Mouse (Mus musculus) T-helper 2 cell (primary cell): ENCODE results near the gene Bbc3.
"Not testable (repeated sequence)": the region's sequence is repeated elsewhere in the genome, so short reads cannot be mapped to it uniquely, and the experiment has no call there.

Experiments used
- in situ Hi-C: fragments of 300-600 bp; cut with MboI, MseI; formaldehyde crosslinking; loops from one replicate; pipeline ENCODE4 v1.15.1; 2025; ENCODE audit warnings: high pct_unique_total_duplicates

The Bbc3 gene

DNA sequence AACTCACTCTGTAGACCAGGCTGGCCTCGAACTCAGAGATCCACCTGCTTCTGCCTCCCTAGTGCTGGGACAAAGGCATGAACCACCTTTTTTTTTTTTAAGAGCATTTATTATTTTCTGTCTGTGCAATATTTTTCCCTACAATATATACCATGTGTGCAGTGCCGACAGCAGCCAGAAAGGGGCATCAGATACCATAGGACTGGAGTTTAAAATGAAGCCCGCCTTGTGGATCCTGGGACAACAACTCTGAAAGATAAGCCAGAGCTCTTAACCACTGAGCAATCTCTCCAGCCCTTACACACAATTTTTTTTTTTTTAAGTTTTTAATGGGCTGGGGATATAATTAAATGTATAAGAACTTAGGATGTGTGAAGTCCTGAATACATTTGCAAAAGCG lies 13.8 kb upstream of the Bbc3 start:
- in situ Hi-C loops: loop anchor here (5.0 kb wide), 2 partner anchors 33 to 103 kb away; no protein-coding TSS in a partner anchor

DNA sequence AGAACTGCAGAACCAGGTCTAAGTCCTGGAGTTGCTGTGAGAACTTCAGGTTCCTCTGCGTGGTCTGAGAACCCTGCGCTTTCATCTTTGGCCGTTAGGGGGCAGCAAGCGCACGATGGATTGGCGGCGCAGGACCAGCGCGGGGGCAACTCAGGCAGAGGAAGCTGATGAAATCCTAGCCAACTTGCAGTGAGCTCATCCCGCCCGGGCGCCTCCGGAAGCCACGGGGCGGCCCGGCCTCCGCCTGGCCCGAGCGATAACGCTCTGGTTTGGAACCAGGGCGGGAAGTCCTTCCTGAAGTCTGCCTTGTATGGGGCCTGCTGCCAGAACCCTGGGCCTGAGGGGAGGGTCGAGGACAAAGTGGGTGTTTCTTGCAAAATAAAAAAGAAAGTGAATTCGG lies 13.4 kb upstream of the Bbc3 start:
- in situ Hi-C loops: loop anchor here (5.0 kb wide), 2 partner anchors 32 to 102 kb away; no protein-coding TSS in a partner anchor

DNA sequence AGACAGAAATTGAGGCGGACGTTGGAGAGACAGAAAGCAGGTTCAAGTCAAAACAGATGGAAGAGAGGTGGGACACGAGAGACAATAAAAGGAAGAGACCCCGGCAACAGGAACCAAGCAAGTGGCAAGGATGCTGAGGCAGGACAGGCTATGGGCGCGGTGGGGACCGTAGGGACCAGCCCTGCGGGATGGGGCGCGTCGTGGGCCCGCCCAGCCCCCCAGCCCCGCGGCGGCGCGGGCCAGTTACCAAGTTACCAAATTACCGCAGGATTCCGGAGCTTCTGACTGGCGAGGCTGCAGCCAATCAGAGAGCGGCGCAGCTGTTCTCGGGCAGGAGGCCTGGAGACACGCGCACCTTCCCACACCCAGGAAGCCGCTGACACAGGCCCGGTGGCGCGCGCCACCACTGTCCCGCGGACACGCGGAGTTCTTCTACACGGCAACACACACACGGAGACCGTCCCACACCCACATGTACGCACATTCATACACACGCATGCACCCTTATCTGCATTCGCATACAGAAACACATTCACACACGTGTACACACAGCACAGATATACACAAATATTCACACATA lies 12.8 kb upstream of the Bbc3 start:
- in situ Hi-C loops: no loop called here

DNA sequence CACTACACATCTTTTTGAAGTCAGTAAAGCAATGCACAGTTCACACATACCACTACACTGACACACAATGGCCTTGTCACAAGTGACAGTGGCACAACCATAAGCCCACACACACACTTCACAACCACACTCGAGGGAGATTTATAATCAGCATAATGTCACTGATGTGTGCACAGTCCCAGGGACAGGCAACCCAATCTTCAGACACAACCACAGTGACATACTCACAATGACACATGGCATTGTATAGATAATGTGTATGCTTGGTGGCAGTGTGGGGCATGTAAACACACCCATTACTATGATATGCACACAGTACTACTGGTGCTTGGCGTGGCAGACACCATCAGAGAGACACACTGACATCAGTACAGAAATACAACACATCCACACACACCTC lies 12.0 kb upstream of the Bbc3 start:
- in situ Hi-C loops: no loop called here

DNA sequence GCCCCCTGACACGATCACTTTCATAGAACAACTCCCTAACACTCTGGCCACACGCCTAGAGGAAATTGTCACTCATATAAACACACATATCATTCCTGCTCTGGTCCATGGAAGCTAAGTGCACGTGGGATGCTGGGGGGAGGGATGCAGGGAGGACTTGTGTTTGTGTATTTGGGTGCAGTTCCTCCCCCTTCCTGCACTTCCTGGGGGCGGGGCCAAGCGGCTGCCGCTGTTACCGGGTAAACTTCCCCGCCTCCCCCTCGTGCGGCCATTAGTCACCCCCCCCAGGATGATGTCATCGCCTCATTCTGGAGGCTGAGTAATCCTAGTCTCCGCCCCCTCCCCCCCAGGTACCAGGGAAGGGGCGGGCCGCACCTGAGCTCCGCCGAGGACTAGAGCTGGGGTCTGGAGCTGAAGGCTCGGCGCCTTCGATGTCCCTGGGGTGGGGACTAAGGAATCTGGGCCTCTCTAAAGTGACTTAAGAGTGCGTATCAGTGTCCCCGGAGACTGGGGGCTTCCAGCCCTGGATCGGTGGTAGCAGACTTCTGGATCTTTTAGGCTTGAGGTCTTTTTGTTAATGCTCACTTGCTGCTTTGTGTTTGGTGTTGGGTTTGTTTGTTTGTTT lies 11.3 kb upstream of the Bbc3 start:
- in situ Hi-C loops: no loop called here

DNA sequence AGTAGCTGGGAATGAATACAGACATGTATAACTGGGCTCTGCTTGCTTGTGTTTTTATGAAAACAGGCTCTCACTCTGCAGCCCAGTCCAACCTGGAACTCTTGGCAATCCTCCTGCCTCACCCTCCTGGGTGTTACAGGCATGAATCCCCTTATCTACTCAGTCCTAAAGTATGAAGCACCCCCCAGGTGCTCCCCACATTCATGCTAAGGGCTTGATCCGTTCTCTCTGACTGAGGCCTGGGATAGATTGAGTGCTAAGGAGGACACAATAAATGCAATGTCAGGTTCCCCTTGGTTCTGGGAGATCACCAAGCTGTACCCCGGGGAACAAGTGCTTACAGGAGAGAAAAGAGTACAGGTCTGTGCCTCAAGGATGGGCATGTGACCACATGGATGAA lies 10.6 kb upstream of the Bbc3 start:
- in situ Hi-C loops: no loop called here

DNA sequence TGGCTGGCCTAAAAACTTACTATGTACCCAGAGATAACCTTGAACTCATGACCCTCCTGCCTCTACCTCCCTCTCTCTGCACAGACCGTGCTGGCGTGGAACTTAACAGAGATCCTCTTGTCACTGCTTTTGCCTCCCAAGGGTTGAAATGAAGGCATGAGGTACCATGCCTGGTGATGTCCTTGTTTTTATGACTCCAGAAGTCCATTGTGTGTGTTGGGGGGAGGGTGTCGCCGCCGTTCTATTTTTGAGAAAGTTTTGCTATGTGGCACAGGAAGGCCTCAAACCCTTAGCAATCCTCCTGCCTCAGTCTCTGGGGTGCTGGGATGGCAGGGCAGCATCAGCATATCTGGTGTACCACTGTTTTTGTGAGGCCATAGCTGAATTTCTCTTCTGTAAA lies 9.3 kb upstream of the Bbc3 start:
- in situ Hi-C loops: no loop called here

DNA sequence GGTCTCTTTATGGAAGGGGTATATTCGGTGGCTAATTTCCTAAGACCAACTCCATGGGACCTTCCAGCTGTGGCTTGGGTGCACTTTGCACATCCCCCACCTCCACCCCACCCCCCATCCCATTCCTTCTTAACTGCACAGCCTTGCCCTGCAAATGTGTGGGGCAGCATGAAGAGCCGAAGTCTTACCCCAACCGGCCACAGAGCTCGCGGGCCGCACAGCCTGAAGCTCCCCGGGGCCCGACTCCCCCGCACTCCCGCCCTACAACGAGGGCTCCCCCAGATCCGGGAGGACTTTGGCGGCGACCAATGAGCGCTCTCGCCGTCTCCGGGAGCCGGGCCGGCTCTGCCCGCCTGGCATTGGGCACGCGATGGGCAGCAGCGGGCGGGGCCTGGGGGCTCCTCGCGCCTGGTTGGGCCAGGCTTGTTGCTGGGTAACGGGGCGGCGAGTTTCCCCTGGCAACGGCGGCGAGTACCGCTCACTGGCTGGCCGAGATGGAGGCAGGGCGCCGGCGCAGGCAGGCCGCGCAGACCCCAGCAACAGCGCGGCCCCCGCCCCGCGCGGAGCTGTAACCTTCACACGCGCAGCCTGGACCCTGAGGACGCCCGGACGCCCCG lies 8.7 kb upstream of the Bbc3 start:
- in situ Hi-C loops: no loop called here

DNA sequence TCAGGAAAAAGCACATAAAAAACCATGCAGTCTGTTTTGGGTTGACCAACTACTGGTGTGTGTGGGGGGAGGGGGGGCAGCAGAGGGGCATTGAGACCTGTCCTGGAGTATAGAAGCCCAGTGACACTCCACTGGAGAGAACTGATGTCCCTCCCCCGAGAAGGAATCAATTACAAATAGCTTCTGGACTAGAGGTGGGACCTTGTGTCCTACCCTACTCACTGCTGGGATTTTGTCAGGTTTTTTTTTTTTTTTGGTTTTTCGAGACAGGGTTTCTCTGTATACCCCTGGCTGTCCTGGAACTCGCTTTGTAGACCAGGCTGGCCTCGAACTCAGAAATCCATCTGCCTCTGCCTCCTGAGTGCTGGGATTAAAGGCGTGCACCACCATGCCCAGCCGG lies 1.1 kb upstream of the Bbc3 start:
- in situ Hi-C loops: not testable (repeated sequence)

DNA sequence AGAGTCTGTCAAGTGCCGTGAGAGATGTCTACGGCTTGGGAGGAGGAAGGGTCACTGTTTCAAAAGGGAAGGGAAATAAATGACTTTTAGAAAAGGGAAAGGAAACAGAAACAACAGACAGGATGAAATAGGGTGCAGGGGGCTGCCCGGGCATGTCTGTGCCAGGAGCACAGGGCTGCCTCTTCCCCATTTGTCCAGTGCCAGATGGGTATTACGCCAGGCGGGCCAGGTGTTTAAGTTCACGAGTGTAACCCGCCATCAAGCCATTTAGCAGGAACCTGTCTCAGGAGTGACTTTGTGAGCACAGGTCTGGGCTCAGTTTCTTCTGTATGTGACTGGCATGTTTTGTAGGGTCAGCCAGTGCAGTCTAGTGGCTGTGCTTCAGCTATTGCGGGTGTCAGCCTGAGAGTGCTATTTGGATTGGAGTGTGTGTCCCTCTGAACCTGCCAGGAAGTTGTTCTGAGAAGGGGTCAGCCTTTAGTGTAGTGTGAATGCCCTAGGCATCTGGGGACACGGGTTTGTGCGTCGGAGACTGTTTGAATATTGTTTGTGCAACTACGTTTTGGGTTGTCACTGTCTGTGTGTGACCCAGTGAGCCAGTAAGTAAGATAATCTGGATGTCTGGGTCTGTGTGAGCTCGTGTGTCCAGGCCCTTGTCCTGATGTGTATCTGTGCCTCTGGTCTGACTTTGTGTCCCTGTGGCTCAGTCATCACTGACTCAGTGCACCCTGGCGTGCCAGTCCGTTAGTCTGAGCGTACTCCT lies 543 bp downstream of the Bbc3 start:
- in situ Hi-C loops: no loop called here

DNA sequence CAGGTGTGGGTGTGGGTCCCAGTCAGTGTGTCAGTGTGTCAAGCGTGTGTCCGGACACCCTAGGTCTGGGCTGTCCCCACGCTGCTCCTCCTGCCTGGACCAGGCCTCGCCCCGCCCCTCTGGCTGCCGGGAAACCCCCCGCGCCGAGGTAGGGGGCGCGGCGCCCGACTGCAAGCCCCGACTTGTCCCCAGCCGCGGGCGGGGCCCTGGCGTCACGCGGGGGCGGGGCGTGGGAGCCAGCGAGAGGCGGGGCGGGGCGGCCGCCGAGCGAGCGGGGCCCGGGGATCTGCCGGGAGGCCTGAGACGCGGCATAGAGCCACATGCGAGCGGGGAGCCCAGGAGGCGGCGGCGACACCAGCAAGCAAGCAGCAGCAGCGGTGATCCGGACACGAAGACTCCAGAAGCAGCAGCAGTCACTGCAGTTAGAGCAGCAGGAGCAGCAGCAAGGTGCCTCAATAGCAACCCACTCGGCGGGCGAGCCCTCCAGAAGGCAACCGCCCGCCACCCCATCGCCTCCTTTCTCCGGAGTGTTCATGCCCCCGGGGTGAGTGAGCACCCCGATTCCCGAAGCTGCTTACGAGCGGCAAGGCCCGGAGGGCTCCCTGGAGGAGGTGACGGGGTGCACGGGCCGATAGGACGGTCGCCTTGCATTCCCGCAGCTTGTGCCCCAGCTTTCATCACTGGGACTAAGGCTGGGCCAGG lies 1.3 kb downstream of the Bbc3 start:
- in situ Hi-C loops: no loop called here

DNA sequence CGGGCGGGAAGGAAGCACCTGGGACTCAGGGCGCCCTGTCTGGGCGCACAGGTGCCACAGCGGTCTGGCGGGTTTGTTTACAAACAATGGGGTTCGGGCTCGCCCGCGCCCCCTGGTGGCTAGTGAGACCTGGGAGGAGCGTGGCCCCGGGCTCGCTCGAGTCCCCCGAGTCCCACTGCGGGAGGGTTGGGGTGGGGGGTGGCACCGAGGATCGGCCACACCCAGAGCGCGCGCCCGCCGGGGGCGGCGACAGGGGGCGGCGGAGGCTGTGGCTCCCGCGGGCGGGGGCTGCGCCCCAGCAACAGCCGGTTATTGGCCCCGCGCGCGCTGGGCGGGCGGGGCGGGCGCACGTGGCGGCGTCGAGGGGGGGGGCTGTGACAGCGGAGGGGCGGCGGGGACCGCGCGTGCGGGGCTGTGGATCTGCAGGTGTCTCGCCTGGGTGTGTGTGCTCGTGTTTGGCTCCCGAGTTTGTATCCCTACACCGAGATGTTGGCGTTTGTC lies 1.9 kb downstream of the Bbc3 start:
- in situ Hi-C loops: no loop called here

DNA sequence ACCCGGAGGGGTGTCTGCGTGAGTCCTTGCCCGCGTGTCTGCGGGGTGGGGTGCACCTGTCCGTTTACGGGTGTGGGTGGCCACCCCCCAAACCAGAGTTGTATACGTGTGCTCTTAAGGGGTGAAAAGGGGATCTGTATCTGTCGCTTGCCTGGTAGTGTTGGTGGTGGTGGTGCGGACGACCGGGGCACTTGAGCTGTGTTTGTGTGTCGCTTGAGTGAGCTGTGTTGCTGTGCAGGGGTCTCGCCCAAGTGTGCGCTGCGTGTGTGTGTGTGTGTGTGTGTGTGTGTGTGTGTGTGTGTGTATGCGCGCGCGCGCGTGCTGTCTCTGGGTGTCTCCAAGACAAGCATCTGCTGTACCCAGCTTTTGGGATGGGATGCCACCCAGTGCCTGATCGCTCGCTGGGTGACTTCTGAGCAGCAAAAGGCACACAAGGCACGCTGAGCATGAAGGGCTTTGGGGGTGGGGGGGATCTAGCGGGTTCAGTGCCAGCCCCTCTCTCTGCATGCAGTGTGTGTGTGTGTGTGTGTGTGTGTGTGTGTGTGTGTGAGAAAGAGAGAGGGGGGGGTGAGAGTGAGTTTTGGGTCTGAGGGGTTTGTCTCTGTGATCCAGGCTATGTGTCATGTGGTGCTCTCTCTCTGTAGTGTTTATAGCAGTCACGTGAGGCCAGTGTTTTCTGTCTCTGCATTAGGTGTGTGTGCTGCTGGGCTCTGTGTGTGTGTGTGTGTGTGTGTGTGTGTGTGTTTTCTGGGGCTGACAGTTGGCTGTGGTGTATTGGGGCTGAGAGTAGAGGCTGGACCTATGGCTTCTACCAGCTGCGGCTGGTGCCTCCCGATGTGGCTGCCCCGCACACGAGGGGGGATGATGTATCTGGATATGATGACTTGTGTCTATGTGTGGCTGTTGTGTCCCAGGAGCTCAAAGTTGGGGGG lies 2.6 kb downstream of the Bbc3 start:
- in situ Hi-C loops: no loop called here

DNA sequence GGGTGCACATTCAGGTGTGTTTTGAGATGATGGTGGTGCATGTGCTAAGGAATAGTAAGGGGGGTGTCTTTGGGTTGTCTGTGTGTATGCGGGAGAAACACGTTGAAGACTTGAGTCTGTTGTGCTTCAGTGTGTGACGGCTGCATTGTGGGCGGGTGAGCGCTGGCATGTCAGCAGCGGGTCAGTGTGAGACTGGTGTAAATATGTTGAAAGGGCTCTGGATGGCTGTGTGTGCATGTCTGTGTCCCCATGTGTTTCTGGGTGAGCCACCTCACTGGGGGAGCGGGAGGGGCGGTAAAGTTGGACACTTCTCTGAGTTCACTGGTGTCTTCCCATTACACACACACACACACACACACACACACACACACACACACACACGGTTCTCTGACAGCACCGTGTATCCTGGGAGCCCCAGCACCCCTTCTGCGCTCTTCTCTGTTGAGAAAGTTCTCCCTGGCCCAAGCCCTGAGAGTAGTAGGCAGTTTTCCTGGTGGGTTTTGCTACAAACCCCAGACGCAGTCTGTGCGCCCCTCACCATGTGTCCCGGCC lies 3.3 kb downstream of the Bbc3 start:
- in situ Hi-C loops: no loop called here

DNA sequence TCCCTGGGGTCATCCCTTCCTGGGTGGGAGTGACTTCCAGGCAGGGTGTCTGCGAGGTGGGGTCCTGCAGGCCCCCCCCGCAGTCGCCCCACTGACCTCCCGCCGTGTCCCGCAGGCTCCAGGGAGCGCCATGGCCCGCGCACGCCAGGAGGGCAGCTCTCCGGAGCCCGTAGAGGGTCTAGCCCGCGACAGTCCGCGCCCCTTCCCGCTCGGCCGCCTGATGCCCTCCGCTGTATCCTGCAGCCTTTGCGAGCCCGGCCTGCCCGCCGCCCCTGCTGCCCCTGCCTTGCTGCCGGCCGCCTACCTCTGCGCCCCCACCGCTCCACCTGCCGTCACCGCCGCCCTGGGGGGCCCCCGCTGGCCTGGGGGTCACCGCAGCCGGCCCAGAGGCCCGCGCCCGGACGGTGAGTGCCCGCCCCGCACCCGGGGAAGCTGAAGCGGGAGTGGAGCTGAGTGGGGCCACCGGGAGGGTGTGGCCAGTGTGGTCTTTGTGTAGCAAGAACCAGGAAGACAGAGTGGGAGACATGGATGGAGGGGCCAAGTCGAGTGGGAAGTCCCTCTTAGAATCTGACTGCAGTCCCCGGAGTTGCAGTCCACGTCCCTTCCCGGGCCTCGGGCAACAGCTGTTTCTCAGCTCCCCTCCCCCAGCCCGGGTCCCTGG lies 3.9 kb downstream of the Bbc3 start:
- in situ Hi-C loops: no loop called here

DNA sequence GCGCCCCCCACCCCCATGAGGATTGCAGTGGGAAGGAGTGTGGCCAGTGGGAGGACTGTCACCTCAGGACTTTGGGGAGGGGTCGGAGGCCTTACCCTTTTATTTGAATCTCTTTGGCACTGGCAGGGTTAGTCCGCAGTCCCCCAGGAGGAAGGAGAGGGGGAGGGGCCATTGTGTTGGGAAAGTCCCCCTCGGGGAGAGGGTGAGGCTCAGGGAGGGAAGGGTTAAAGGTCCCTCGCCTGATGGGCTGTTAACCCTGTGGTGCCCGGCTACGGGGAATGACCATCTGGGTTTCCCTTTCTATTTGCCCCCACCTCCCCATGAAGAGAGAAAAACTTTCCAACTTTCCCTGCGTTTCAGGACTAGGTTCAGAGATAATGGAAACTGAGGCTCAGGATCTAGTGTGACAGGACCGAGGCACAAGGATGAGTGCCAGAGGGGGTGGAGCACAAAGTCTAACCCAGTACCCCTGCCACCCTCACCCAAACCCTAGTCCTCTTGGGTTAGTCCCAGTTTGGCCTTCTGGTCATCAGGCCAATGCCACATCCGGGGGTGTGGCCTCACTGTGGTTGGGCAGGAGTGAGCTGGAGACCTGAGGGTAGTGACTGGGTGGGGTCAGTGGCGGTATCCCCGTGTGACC lies 4.6 kb downstream of the Bbc3 start:
- in situ Hi-C loops: no loop called here

DNA sequence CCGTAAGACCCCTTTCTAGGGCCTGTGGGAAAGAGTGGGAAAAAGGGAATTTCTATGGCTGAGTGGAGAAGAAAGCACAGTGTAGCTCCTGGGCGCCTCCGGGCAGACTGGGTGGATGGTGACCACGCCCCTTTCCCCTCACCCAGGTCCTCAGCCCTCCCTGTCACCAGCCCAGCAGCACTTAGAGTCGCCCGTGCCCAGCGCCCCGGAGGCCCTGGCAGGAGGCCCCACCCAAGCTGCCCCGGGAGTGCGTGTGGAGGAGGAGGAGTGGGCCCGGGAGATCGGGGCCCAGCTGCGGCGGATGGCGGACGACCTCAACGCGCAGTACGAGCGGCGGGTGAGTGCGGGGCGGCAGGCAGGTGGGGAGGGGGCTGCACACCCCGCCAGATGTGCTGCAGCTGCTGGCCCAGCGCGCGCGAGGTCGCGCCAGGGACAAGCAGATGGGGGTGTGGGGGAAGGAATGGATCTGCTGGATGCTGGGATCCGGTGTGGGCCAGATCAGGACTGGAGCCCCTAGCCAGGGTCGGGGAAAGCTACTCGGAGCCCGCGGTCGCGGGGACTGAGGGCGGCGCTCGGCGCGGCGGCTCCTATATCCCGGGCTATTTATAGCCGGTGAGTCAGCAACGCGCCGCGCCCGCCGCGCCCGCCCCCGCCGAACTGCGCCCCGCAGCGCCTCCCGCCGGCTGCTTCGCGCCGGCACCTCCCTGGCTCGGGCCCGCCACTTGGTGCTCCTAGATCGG lies 5.5 kb downstream of the Bbc3 start:
- in situ Hi-C loops: no loop called here

DNA sequence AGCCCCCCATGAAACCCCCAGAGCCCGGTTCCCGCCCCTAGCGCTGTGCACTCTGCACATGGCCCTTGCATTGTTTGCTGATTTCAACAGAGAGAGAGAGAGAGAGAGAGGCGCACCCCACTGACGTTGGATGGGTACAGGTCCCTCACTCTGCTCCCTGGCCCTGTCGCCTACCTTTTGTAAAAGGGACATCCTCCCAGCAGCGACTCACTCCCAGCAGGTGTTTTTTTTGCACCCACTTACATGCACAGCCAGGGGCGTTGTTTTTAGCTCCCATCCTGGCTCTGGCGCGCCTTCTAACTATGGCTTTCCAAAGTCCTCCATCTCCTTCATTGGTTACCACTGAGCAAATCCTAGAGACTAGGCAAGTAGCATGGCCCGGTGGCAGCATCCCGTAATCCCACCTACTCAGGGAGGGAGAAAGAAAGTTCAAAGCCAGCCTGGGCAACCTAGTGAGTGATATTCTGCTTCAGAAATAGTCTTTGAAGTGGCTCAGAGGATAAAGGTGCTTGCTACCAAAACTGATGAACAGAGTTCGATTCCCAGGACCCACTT lies 6.1 kb downstream of the Bbc3 start:
- in situ Hi-C loops: no loop called here
